Mouse (Mus musculus): ENCODE measurements at regions not wholly inside any gene's neighbourhood (a gene's known extent, or its start where the extent isn't known, plus 50 kb on each side); places are given as distances from the start of the nearest gene placed in this dataset.

- no peak for DNase-seq
Observed at GRCm38 (mm10) chr13:107639620-107640019, 404.6 kb upstream of the Smim15 start.

GRCm38 (mm10) chr13:107637269-107637668 is 407.0 kb upstream of the Smim15 start:
- no peak for DNase-seq

- no peak for DNase-seq
Observed at GRCm38 (mm10) chr13:107635114-107635513, 409.1 kb upstream of the Smim15 start.

GRCm38 (mm10) chr13:107627073-107627472 is 417.2 kb upstream of the Smim15 start:
- no peak for DNase-seq

- DNase-seq: no peak
Observed at GRCm38 (mm10) chr13:107626670-107627069, 417.6 kb upstream of the Smim15 start.

GRCm38 (mm10) chr13:107621337-107621736 is 422.9 kb upstream of the Smim15 start:
- no peak for DNase-seq

- no peak for DNase-seq
Observed at GRCm38 (mm10) chr13:107620887-107621286, 423.4 kb upstream of the Smim15 start.

GRCm38 (mm10) chr13:107620210-107620609 is 424.0 kb upstream of the Smim15 start:
- DNase-seq: no peak

- no peak for DNase-seq
Observed at GRCm38 (mm10) chr13:107619430-107619927, 424.8 kb upstream of the Smim15 start.

GRCm38 (mm10) chr13:107618796-107619429 is 425.3 kb upstream of the Smim15 start:
- no peak for DNase-seq

- DNase-seq: no peak
Observed at GRCm38 (mm10) chr13:107618369-107618771, 425.9 kb upstream of the Smim15 start.

- DNase-seq: no peak
Observed at GRCm38 (mm10) chr13:107617582-107617981, 426.7 kb upstream of the Smim15 start.

GRCm38 (mm10) chr13:107616775-107617174 is 427.5 kb upstream of the Smim15 start:
- DNase-seq: peak; percentile 28

GRCm38 (mm10) chr13:107608996-107609503 is 435.2 kb upstream of the Smim15 start:
- DNase-seq: no peak

- DNase-seq: peak; percentile 43
Observed at GRCm38 (mm10) chr13:107607294-107607693, 437.0 kb upstream of the Smim15 start.

GRCm38 (mm10) chr13:107602149-107602548 is 442.1 kb upstream of the Smim15 start:
- no peak for DNase-seq

GRCm38 (mm10) chr13:107601132-107601439 is 443.2 kb upstream of the Smim15 start:
- DNase-seq: no peak

- peak; percentile 70 for DNase-seq
Observed at GRCm38 (mm10) chr13:107600331-107601131, 443.7 kb upstream of the Smim15 start.

GRCm38 (mm10) chr13:107599094-107599644 is 445.1 kb upstream of the Smim15 start:
- no peak for DNase-seq

GRCm38 (mm10) chr13:107598391-107598790 is 445.9 kb upstream of the Smim15 start:
- no peak for DNase-seq

- DNase-seq: no peak
Observed at GRCm38 (mm10) chr13:107597217-107597616, 447.0 kb upstream of the Smim15 start.

GRCm38 (mm10) chr13:107596183-107596582 is 448.1 kb upstream of the Smim15 start:
- DNase-seq: no peak

- no peak for DNase-seq
Observed at GRCm38 (mm10) chr13:107588399-107589002, 455.7 kb upstream of the Smim15 start.
